Mouse (Mus musculus) heart, embryonic 11.5 days (tissue): ENCODE results near the gene Ice1. TPM values are rescaled to one million over a fixed set of nuclear protein-coding genes. Genes with fewer than 3 reads are reported as not detected.

ENCODE experiments used
- ATAC-seq: fragments of 200-750 bp; cut with Nextera tagmentation; replicated peaks from 2 replicates; pipeline ENCODE4 v1.8.0; 2017; ENCODE audit warnings: moderate library complexity; ENCODE audit not compliant: insufficient number of reproducible peaks, low FRiP score, low TSS enrichment
- H3K27ac ChIP-seq: fragments of 300-500 bp; sonication (generic); 2 replicates; pipeline ENCODE4 v1.5.1; 2014; ENCODE audit warnings: mild to moderate bottlenecking, low read depth, low read length
- H3K27me3 ChIP-seq: fragments of 300-500 bp; sonication (generic); 2 replicates; pipeline ENCODE4 v1.6.1; 2014; ENCODE audit warnings: mild to moderate bottlenecking, low read length, mixed read lengths; ENCODE audit not compliant: control insufficient read depth, insufficient read depth
- H3K36me3 ChIP-seq: fragments of 300-500 bp; sonication (generic); 2 replicates; pipeline ENCODE4 v1.6.1; 2014; ENCODE audit warnings: mild to moderate bottlenecking, low read length, moderate library complexity, mixed read lengths; ENCODE audit not compliant: control insufficient read depth, insufficient read depth
- H3K4me1 ChIP-seq: fragments of 300-500 bp; sonication (generic); 2 replicates; pipeline ENCODE4 v1.6.1; 2014; ENCODE audit warnings: low read length; ENCODE audit not compliant: control insufficient read depth, insufficient read depth
- H3K4me2 ChIP-seq: fragments of 300-500 bp; sonication (generic); 2 replicates; pipeline ENCODE4 v1.6.1; 2014; ENCODE audit warnings: mild to moderate bottlenecking, moderate library complexity
- H3K4me3 ChIP-seq: fragments of 300-500 bp; sonication (generic); 2 replicates; pipeline ENCODE4 v1.5.1; 2014; ENCODE audit warnings: low read depth, low read length
- H3K9ac ChIP-seq: fragments of 300-500 bp; sonication (generic); 2 replicates; pipeline ENCODE4 v1.6.1; 2014; ENCODE audit warnings: mild to moderate bottlenecking, low read depth, low read length, moderate library complexity
- H3K9me3 ChIP-seq: fragments of 300-500 bp; sonication (generic); replicated peaks from 2 replicates; pipeline ENCODE4 v1.6.1; 2016; ENCODE audit warnings: low read length; ENCODE audit not compliant: control insufficient read depth
- WGBS: fragments of 180-500 bp; shearing (Covaris S2); extraction: QIAGEN DNeasy Blood & Tissue Kit; methylation state at CpG from one replicate; pipeline ENCODE4 v1.1.7; 2014; ENCODE audit not compliant: insufficient replicate concordance; 5-methylcytosine and 5-hydroxymethylcytosine counted together
- polyA plus RNA-seq: library from polyadenylated mRNA; unstranded; fragments of >200 nt; fragmentation: Nextera tagmentation; extraction: Ambion mirVana; gene quantifications from 2 replicates; pipeline ENCODE4 v1.2.1, GENCODE M21; 2014

Gene Ice1
- polyA plus RNA-seq, 1 experiment from 2014 or later: 22.3 TPM

- H3K9ac ChIP-seq: no peak overlapping the region
- no peak overlapping the region for H3K4me3 ChIP-seq
- H3K4me1 ChIP-seq: no peaks in the 10 kb centered on the region
- WGBS: 82% methylated on average over 8 of the region's 8 CpGs
- no peaks in the 10 kb centered on the region for H3K9me3 ChIP-seq
- H3K27me3 ChIP-seq: no peaks in the 10 kb centered on the region
- peaks cover 44% of the 10 kb centered on the region for H3K36me3 ChIP-seq
- H3K27ac ChIP-seq: no peak overlapping the region
- no peak overlapping the region for H3K4me2 ChIP-seq
- no peak for ATAC-seq
These were observed 32.7 kb downstream of the Ice1 start for GRCm38 (mm10) chr13:70604723-70605122.

- Histone ChIP-seq H3K36me3 (peaks cover 39% of the 10 kb centered on the region), H3K9ac (no peak overlapping the region), H3K27ac (no peak overlapping the region), H3K4me2 (no peak overlapping the region), H3K4me3 (no peak overlapping the region), H3K9me3 (no peaks in the 10 kb centered on the region), H3K27me3 (no peaks in the 10 kb centered on the region), H3K4me1 (no peaks in the 10 kb centered on the region)
- 86% methylated on average over 1 of the region's 1 CpGs for WGBS
- ATAC-seq: no peak
These were observed 35.9 kb downstream of the Ice1 start for GRCm38 (mm10) chr13:70601566-70601965.

- no peaks in the 10 kb centered on the region for H3K27me3 ChIP-seq
- ATAC-seq: no peak
- no peaks in the 10 kb centered on the region for H3K9me3 ChIP-seq
- no peak overlapping the region for H3K27ac ChIP-seq
- no peaks in the 10 kb centered on the region for H3K4me1 ChIP-seq
- H3K36me3 ChIP-seq: peaks cover 42% of the 10 kb centered on the region
- H3K4me2 ChIP-seq: no peak overlapping the region
- no peak overlapping the region for H3K9ac ChIP-seq
- H3K4me3 ChIP-seq: no peak overlapping the region
- 84% methylated on average over 12 of the region's 12 CpGs for WGBS
These were observed 37.3 kb downstream of the Ice1 start for GRCm38 (mm10) chr13:70599964-70600619.

GRCm38 (mm10) chr13:70598941-70599340 lies 38.5 kb downstream of the Ice1 start:
- H3K9ac ChIP-seq: no peak overlapping the region
- no peak overlapping the region for H3K27ac ChIP-seq
- no peak overlapping the region for H3K4me2 ChIP-seq
- 88% methylated on average over 4 of the region's 4 CpGs for WGBS
- H3K9me3 ChIP-seq: no peaks in the 10 kb centered on the region
- H3K4me3 ChIP-seq: no peak overlapping the region
- H3K36me3 ChIP-seq: peaks cover 36% of the 10 kb centered on the region
- H3K4me1 ChIP-seq: no peaks in the 10 kb centered on the region
- no peaks in the 10 kb centered on the region for H3K27me3 ChIP-seq
- no peak for ATAC-seq

- H3K27ac ChIP-seq: no peak overlapping the region
- H3K4me3 ChIP-seq: no peak overlapping the region
- 90% methylated on average over 3 of the region's 3 CpGs for WGBS
- no peak for ATAC-seq
- H3K9ac ChIP-seq: no peak overlapping the region
- no peaks in the 10 kb centered on the region for H3K4me1 ChIP-seq
- no peaks in the 10 kb centered on the region for H3K27me3 ChIP-seq
- H3K9me3 ChIP-seq: no peaks in the 10 kb centered on the region
- peaks cover 38% of the 10 kb centered on the region for H3K36me3 ChIP-seq
- no peak overlapping the region for H3K4me2 ChIP-seq
These were observed 40.5 kb downstream of the Ice1 start for GRCm38 (mm10) chr13:70596901-70597300.

GRCm38 (mm10) chr13:70590248-70590762 lies 47.1 kb downstream of the Ice1 start:
- 94% methylated on average over 7 of the region's 7 CpGs for WGBS
- 0 out of 2 replicates have a peak, but pooled peaks have one; percentile 15 for ATAC-seq
- Histone ChIP-seq H3K27ac (no peak overlapping the region), H3K4me1 (no peaks in the 10 kb centered on the region), H3K9ac (no peak overlapping the region), H3K9me3 (no peaks in the 10 kb centered on the region), H3K4me3 (no peak overlapping the region), H3K36me3 (peaks cover 24% of the 10 kb centered on the region), H3K27me3 (no peaks in the 10 kb centered on the region), H3K4me2 (no peak overlapping the region)

GRCm38 (mm10) chr13:70586969-70587368 lies 50.5 kb downstream of the Ice1 start:
- Histone ChIP-seq H3K27ac (no peak overlapping the region), H3K9me3 (no peaks in the 10 kb centered on the region), H3K4me1 (no peaks in the 10 kb centered on the region), H3K27me3 (no peaks in the 10 kb centered on the region), H3K4me3 (no peak overlapping the region), H3K36me3 (peaks cover 4% of the 10 kb centered on the region), H3K9ac (no peak overlapping the region), H3K4me2 (no peak overlapping the region)
- no peak for ATAC-seq
- 87% methylated on average over 2 of the region's 2 CpGs for WGBS

- Histone ChIP-seq H3K9me3 (no peaks in the 10 kb centered on the region), H3K9ac (no peak overlapping the region), H3K36me3 (no peaks in the 10 kb centered on the region), H3K4me3 (no peak overlapping the region), H3K27ac (no peak overlapping the region), H3K4me2 (no peak overlapping the region), H3K4me1 (no peaks in the 10 kb centered on the region), H3K27me3 (no peaks in the 10 kb centered on the region)
- 33% methylated on average over 2 of the region's 2 CpGs for WGBS
- ATAC-seq: no peak
These were observed 54.9 kb downstream of the Ice1 start for GRCm38 (mm10) chr13:70582517-70582916.

- Histone ChIP-seq H3K4me3 (no peak overlapping the region), H3K36me3 (no peaks in the 10 kb centered on the region), H3K27me3 (no peaks in the 10 kb centered on the region), H3K9me3 (no peaks in the 10 kb centered on the region), H3K4me1 (no peaks in the 10 kb centered on the region), H3K9ac (no peak overlapping the region), H3K27ac (no peak overlapping the region), H3K4me2 (no peak overlapping the region)
- no peak for ATAC-seq
- WGBS: 85% methylated on average over 4 of the region's 4 CpGs
These were observed 55.9 kb downstream of the Ice1 start for GRCm38 (mm10) chr13:70581509-70581908.
